Mouse (Mus musculus) T-helper 2 cell (primary cell): Measurements from ENCODE around the gene Tmem233.

ENCODE experiments used
- in situ Hi-C: fragments of 300-600 bp; cut with MboI, MseI; formaldehyde crosslinking; loops from one replicate; pipeline ENCODE4 v1.15.1; 2025; ENCODE audit warnings: high pct_unique_total_duplicates

The Tmem233 gene

DNA sequence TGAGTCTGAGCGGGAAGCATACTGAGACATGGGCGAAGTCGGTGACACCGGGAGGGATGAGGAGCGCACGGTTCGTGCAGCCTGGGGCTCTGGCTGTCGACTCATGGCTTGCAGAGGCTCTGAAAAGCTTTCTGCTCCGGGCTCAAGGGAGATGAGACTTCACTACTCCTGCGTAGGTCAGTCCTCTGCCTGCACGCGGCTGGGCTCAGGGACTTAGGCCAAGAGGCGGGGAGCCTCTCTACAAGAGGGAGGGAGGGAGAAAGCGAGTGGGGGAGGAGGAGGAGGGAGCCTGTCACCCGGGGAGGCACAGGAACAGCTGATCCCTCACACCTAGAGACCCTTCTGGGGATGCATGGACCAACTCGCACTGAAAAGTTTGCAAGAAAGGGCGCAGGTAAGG lies at the start of gene Tmem233:
TSS of gene Tmem233 (minus strand) at position 164 of the 400 bp plus-strand sequence.
- in situ Hi-C loops: no loop called here

DNA sequence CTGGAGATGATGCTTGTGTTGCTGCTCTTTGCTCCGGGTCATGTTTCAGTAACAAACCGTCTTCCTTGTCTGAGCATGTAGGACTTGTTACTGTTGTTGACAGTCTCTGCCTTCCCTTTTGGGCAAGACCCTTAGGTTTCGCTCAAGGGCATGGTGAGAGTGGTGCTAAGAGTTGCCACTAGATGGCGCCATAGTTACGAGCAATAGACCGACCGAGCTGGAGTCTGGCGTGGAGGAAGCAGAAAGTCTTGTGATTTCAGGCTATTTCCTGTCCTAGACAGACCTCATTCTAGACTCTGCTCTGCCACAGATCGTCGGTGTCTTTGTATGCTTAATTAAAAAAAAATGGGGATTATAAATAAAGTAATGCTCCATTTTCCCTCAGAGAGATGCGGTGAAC lies 40.3 kb upstream of the Tmem233 start:
- in situ Hi-C loops: loop anchor here (5.0 to 25.0 kb wide), 2 partner anchors 89 to 939 kb away; no protein-coding TSS in a partner anchor

DNA sequence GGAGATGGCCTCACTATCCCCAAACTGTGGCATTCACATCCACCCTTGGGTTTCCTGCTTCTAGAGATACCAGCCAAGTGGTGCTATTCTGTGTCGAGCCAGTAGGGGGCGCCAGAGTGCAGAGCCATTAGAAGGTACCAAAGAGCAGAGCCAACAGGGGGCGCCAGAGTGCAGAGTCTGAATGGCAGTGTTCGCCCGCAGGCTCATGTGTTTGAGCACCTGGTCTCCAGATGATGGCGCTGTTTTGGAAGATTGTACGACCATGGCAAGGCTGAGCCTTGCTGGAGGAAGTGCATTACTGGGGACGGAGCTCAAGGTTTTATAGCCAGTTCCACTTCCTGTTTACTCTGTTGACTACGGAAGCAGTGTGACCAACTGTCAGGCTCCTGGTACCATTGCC lies 33.5 kb upstream of the Tmem233 start:
- in situ Hi-C loops: loop anchor here (25.0 kb wide), 1 partner anchor 946 kb away; no protein-coding TSS in a partner anchor

- in situ Hi-C loops: loop anchor here (25.0 kb wide), 1 partner anchor 946 kb away; no protein-coding TSS in a partner anchor
Measured at GRCm38 (mm10) chr5:116116110-116116509, 33.1 kb upstream of the Tmem233 start.

- in situ Hi-C loops: loop anchor here (25.0 kb wide), 1 partner anchor 947 kb away; no protein-coding TSS in a partner anchor
Measured at GRCm38 (mm10) chr5:116115071-116115834, 32.2 kb upstream of the Tmem233 start.

DNA sequence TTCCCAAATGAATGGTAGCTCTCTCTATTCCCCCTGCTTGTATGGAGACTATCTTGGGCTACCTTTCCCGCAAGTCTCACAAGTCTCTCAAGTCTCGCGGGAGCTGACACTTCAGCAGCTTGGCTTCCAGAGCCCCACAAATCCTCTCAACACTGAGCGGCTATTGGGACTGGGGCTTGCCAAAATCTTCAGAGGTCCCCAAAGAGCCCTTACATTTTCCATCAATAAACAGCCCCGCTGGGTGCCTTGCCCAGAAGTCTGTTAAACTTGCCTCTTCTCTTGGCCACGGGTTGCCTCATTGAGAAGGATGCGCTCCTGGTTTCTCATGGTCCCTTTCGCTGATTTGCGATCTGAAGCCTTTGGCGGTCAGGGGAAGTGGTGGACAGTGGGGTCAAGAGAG lies 25.6 kb upstream of the Tmem233 start:
- in situ Hi-C loops: loop anchor here (25.0 kb wide), 1 partner anchor 954 kb away; no protein-coding TSS in a partner anchor

DNA sequence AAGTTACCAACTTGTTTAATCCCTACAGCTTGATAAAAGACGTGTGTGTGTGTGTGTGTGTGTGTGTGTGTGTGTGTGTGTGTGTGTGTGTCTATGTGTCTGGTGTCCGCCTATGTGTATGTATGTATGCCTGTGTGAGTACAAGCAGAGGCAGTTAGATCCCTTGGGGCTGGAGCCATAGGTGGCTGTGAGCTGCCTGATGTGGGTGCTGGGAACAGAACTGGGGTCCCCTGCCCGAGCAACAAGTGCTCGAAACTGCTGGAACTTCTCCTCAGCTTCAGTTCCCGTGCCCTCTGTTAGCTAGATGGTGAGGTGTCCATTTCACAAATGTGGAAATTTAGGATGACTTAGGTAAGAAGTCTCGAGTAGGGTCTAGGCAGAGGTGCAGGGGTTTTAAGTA lies 1.2 kb upstream of the Tmem233 start:
- in situ Hi-C loops: no loop called here

DNA sequence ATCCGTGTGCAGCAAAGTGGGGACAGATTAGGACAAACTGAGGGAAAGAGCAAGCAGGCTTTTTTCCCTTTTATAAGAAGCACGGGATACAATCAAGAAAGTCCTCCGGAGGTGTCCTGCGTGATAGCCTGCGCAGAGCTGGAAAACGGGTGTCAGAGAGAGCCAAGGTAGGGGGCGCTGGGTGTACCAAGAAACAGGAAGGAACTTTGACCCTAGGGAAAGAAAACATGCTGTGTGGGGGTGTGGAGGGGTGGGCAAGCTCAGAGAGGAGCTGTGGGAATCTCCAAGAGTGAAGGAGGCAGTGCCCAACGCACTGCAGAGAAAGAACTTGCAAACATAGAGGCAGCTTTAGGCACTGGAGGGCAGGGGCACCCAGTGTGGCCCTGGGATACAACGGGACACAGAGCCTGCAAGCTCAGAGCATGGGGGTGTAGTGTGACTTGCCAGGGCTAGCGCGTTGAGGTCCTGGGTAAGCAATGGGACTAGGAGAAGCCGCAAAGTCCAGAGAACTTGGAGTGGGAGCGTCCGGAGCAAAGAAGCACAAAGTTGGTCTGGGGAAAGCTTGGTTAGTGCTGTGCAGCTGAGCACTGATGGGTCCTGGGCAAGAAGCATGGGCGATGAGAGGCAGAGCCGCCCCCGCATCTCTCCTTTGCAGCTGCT lies 673 bp downstream of the Tmem233 start:
- in situ Hi-C loops: no loop called here

DNA sequence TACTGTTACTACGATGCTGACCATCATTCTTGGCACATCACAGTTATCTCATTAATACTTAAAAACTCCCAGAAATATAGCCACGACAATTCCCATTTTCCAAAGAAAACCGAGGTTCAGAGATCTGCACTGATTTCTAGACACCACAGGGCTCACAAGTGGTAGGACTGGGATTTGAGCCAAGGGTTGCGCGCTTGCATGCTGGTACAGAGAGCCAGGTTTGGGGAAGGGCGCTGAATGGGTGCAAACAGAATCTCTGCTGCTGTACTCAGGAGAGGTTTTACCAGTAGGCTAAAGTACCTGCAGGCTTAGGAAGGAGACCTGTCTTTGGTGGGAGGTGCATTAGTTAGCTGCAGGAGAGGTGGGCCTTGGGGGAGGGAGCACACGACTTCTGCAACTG lies 1.4 kb downstream of the Tmem233 start:
- in situ Hi-C loops: no loop called here

DNA sequence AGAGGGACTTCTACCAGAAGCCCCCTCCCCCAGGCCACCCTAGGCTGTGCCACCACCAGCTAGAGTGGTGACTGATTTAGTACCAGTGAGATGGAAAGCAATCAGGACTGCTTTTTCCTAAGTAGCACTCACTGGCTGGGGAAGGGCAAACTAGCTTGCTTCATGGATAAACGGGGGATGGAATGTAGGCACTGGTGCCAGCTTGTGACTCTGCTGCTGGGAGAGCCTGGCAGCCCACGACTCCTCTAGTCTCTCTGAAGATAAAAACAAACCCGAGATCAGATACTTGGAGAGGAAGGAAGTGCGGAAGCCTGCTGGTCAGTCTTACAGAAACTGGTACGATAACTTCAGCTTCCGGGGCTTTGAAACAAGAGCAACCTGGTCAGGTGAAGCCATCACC lies 2.3 kb downstream of the Tmem233 start:
- in situ Hi-C loops: no loop called here

DNA sequence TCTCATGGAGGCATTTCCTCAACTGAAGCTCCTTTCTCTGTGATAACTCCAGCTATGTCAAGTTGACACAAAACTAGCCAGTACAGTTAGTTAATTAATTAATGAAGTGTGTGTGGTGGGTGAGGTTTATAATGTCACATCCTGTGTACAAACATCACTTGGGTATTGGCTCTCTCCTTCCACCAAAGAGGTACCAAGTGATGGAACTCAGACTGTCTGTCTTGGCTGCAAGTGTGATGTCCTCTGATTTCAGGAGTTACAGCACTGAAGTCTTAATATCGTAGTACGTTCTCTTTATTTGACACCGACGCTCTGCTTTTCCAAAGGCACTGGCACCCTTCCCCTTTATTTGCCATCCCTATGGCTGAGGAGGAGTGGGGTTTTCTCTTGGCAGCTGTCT lies 13.4 kb downstream of the Tmem233 start:
- in situ Hi-C loops: no loop called here

DNA sequence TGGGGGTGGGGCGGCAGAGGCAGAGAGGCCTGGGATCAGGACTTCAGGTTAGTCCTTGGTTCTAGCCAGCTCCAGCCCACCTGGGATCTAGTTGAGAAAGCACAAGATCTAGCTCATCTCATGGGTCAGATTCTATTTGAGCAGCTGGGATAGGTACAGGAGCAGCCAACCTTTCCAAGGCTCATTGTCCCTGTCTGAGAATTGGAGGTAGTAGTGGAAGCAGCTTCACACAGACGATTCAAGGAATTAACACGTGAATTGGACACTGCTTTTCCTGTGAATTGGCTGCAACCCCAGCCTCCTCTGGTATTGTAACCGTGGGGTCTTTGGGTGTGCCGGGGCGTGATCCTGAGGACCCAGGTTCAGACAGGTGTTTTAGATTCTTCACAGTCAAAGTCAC lies 30.2 kb downstream of the Tmem233 start:
- in situ Hi-C loops: no loop called here

- in situ Hi-C loops: no loop called here
Measured at GRCm38 (mm10) chr5:116052171-116052570, 30.9 kb downstream of the Tmem233 start.

DNA sequence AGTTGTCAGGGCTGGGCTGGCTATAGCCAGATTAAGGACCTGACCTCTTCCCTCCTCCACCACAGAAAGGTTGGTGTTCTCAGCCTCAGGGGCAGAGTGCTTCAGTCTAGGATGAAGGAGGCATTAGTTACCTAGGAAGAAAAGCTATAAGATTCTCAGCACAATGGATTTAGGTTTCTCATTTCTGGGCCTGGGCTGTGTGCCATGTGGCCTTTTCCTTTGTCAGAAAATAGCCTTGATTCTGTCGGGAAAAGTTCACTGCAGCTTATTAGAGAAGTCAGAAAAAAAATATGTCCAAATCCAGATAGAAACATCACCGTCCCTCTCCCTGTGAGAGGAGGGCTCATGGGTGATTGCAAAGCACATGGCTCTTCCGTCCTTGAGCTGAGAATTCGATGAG lies 33.2 kb downstream of the Tmem233 start:
- in situ Hi-C loops: no loop called here

DNA sequence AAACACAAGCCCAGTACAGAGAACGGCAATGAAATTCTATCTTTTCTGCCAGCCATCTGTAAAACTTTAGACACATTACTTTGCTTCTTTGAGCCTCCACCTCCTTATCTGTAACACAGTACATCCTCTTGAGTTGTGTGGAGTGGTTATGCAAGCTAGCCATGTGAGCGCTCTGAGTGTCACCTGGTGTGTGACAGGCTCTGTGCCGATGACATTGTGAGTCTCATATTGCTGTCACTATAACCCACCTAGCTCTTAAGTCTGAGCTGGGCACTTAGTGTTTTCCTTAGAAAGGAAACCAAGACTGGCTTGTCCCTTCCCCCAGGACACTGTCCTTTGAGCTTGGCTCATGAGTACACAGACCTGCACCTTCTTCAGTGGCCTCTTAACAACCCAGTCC lies 34.7 kb downstream of the Tmem233 start:
- in situ Hi-C loops: no loop called here

DNA sequence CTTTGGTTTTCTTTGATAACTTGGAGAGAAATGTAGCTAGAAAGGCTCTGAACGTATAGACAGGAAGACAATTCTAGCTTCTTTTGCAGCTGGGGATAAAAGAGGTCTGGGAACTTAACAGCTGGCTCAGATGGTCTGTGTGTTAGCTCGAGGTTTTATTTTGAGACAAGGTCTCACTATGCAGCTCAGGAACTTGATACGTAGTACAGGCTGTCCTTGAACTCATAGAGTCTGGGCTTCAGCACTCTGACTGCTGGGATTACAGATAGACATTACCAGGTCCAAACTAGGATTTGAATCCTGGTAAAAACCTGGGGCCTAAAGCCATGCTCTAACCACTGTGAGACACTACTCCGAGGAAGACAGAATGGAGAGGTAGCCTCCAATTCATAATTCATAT lies 36.8 kb downstream of the Tmem233 start:
- in situ Hi-C loops: no loop called here

GRCm38 (mm10) chr5:116045581-116045980 lies 37.5 kb downstream of the Tmem233 start:
- in situ Hi-C loops: no loop called here

- in situ Hi-C loops: no loop called here
Measured at GRCm38 (mm10) chr5:116042241-116042640, 40.8 kb downstream of the Tmem233 start.

DNA sequence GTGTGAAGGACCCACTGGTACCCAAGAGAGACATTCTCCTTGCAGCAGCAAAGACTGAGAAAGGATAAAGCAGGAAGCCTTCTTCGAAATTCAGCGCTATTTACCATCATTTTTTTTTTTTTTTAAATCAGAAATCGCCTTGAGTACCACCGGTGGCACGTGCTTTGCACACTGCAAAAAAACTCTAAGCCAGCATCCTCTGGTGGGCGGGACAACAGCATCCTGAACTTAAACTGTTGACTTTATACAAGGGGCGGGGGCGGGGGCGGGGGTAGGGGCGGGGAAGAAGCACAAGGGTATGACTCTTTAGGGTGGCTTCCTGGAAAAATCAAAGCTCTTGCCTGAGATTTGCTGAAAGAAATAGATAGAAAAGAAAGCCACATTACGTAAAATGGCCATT lies 43.3 kb downstream of the Tmem233 start:
- in situ Hi-C loops: loop anchor here (10.0 kb wide), 1 partner anchor 335 kb away; no protein-coding TSS in a partner anchor

DNA sequence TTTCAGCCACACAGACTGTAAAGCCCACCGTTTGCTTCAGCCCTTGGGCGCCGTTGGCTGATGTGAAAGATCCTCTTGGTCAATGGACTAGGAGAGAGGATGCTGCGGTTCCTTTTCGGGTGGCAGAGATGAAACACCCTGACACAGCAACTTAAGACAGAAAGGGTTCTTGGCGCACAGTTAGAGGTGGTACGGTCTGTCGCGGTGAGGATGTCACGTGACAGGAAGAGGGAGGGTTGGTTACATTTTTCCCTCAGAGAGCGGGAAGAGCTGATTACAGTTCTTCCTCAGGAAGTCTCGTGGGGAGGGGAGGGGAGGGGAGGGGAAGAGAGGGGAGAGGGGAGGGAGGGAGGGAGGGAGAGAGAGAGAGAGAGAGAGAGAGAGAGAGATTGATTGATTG lies 45.3 kb downstream of the Tmem233 start:
- in situ Hi-C loops: loop anchor here (10.0 kb wide), 1 partner anchor 337 kb away; no protein-coding TSS in a partner anchor

GRCm38 (mm10) chr5:116036465-116036864 lies 46.6 kb downstream of the Tmem233 start:
- in situ Hi-C loops: loop anchor here (10.0 kb wide), 1 partner anchor 338 kb away; no protein-coding TSS in a partner anchor

- in situ Hi-C loops: loop anchor here (10.0 kb wide), 1 partner anchor 344 kb away; no protein-coding TSS in a partner anchor
Measured at GRCm38 (mm10) chr5:116031190-116031577, 51.9 kb downstream of the Tmem233 start.
